Mouse (Mus musculus) lung, postnatal 25 days (tissue): ENCODE measurements around the gene Gpd1.
"Not testable (repeated sequence)": the region's sequence is repeated elsewhere in the genome, so short reads cannot be mapped to it uniquely, and the experiment has no call there.

Experiments used
- DNase-seq: peaks from one replicate; pipeline ENCODE4 v3.0.0; 2022; ENCODE audit warnings: low spot score

Gpd1 gene

DNA sequence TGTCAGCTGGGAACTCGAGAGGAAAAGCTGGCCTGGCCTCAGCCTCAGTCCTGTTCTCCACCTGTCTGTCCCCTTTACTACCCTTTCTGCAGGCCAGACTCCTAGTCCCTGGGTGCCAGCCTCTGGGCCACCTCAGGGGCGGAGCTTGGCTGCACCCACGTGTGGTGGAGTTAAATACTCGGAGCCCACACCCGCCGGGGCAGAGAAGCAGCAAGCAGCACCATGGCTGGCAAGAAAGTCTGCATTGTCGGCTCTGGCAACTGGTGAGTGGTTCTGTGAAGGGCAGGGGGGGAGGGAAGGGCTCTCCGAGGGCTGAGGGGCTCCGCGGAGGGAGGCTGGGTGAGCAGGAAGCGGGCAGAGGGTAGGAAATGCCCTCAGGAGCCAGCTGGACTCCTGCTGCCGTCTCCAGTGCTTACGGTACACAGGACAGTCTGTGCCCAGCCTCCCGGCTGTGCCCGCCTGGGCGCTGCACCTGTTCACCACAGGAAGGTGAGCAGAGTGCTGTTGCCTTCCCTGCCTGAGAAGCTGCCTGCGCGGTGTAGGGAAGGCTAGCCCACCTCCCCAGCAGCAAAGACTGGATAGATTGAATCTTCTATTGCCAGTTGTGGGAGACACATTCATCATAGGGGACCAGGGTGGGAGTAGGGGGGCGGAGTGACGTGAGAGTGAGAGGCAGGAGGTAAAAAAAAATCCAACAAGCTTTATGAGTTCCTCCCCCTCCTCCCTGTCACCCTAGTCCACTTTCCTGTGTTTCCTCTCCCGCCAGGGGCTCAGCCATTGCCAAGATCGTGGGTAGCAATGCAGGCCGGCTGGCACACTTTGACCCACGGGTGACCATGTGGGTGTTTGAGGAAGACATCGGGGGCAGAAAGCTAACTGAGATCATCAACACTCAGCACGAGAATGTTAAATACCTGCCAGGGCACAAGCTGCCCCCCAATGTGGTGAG, at the start of gene Gpd1:
Gene Gpd1, plus strand, starts transcription at position 130 of the 949 bp plus-strand sequence.
- peak; percentile 57 for DNase-seq

DNA sequence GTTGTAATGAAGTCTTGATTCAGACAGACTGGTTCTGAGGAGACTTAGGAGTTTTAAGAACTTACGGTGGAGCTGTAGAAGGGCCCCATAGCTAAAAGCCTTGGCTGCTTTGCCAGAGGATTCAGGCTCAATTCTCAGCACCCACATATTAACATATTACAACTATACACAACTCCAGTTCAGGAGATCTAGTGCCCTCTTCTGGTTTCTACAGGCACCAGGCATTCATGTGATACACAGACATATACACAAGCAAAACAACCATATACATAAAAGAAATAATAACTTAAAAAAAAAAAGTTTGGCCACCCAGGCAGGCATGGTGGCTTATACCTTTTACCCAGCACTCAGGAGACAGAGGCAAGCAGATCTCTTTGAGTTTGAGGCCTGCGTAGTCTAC, 49.8 kb upstream of the Gpd1 start:
- no peak for DNase-seq

DNA sequence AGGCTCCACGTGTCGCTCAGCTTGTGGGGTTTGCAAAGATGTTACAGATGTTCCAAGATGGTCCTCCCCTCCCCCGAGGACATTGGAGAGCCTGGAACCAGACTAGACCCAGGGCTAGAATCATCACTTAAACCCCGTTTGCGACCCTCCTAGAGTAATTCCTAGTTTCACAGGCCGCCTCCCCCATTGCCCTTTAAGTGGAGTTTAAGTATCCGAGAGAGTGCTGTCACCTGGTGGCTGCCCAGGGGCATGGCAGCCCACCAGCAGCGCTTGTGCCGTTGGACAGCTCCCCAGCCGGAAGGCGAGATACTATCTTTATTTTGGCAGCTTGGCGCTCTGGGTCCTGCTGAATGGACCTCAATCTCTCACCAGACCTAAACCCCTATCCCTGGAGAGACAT, 48.4 kb upstream of the Gpd1 start:
- DNase-seq: peak; percentile 79

DNA sequence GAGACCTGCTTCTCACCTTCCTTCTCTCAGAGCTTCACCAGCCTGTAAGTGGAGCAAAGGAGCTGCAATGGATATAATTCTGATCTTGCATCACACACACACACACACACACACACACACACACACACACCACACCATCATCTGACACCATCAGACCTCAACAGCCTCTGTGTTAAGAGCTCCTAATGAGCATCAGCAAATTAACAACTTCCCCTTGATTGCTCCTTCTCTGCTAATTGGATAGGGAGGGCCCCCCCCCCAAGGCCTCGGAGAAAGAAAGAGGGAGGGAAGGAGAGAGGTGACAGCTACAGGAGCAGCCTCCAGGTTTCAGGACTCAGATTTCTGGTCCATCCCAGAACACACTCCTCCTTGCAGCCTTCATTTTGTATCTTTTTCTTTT, 47.9 kb upstream of the Gpd1 start:
- no peak for DNase-seq

DNA sequence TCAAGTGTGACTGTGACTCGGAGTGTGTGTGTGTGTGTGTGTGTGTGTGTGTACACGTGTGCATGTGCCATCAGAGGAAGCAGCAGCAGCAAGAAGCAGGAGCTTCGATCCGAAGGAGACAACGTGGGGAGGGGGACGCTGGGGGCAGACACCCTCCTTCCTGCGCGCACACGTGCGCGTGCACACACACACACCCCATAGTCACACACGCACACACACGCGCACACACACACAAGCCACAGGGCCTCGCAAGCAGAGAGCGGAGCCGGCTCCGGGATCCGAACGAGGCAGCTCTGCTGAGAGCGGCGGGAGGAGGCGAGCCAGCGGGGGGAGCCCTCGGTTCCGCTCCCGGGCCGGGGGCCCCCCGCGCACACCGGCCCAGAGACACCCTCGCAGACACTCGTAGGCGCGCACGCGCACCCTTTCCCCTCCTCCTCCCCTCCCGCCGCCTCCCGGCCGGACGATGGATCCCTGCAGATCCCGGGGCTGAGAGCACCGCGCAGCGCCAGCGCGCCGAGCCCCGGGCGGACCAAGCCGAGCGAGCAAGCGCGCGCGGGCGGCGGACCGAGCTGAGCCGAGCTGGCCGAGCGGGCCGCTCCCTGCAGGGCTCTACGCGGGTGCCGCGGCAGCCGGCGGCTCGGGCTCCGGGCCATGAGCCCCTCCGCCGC, 47.0 kb upstream of the Gpd1 start, which contains the start of gene Asic1:
Gene Asic1, plus strand, starts transcription at position 215 of the 668 bp plus-strand sequence.
- peak; percentile 41 for DNase-seq

DNA sequence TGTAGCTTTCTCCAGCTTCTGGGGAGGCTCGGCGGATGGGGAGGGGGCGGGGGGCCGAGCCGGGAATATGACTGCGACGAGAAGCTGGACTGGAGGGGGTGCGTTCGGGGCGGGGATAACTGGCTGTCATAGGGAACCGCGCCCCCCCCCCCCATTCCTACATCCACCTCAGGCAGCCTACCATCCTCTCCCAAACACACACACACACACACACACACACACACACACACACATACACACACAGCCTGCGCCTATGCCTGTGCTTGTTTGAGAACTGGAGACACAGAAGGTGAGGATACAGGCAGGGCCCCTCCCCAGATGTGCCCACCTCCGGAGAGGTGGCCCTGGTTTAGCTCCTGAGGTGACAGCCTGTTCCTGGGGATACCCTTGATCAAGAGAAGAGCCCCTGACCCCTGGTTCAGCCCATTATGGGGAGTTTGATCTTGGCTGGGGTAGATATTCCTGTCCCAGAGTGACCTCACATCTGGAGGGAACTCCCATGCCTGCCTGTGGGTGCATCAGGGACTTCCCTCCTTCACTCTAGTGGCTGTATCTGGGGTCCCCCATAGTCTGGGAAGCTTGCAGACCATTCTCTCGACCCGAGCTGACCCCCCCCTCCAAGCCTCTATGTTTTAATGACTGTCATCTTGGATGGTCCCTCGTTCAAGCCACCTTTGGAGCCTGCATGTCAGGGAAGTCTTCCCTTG, 46.2 kb upstream of the Gpd1 start:
- no peak for DNase-seq

DNA sequence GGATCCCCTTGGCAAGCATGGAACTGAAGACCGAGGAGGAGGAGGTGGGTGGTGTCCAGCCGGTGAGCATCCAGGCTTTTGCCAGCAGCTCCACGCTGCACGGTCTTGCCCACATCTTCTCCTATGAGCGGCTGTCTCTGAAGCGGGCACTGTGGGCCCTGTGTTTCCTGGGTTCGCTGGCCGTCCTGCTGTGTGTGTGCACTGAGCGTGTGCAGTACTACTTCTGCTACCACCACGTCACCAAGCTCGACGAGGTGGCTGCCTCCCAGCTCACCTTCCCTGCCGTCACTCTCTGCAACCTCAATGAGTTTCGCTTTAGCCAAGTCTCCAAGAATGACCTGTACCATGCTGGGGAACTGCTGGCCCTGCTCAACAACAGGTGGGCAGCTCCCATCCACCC, 45.5 kb upstream of the Gpd1 start:
- no peak for DNase-seq

DNA sequence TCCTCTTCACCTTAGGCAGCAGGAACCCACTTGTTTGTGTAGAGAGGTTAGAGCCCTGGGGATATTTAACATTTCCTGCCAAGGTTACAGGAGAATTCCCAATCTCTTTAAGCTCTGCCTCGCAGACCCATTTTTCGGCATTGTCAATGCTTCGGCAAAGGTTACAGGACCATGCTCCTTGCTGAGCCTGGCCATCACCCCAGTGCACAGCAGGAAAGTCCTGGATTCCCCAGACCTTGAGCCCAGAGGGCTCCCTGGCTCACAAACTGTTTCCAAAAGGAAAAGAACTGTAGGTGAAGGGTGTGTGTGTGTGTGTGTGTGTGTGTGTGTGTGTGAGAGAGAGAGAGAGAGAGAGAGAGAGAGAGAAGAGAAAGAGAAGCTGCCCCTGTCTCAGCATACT, 42.4 kb upstream of the Gpd1 start:
- DNase-seq: no peak

DNA sequence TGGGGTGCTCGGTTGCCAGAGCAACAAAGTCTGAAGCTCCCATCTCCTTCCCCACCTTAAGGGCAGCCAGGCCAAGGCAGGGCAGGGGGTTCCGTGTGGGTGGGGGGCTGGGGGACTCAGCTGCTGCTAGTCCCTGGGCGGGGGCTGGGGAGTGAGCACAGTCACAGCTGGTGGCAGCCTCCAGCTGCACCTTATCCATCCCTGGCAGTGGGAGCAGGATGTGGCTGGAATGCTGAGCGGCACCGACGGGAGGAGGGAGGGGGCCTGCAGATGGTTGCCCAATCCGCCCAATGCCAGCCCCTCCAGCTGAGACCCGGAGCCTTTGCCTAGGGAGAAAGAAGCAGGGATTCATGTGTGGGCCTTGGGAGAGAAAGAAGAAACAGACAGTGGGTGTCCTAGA, 40.2 kb upstream of the Gpd1 start:
- no peak for DNase-seq

DNA sequence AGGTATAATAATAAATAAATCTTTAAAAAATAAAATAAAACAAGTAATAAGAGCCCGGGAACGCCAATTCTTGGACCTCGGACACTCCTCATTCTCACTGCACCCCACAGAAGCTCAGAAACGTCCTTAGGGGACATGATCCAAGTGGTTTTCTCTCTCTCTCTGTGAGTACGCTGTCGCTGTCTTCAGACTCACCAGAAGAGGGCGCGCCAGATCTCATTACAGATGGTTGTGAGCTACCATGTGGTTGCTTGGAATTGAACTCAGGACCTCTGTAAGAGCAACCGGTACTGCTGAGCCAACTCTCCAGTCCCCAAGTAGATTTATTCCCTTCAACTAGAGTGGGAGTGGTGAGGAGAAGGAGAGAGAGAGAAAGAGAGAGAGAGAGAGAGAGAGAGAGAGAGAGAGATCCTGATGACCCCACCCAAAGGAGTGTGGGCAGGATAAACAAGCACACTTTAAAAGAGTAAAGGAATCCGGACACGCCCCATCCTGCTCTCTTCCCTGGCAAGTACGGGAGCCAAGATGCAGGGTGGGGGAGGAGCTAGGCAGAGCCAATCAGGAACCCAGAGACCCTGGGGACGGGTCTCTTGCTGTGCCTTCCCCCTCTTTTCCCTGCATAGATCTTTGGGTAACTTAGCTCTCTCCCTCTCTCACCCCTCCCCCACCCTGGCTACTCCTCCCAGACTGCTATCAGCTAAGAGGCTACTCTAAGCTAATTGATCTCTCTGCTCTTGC, 39.1 kb upstream of the Gpd1 start:
- DNase-seq: no peak

DNA sequence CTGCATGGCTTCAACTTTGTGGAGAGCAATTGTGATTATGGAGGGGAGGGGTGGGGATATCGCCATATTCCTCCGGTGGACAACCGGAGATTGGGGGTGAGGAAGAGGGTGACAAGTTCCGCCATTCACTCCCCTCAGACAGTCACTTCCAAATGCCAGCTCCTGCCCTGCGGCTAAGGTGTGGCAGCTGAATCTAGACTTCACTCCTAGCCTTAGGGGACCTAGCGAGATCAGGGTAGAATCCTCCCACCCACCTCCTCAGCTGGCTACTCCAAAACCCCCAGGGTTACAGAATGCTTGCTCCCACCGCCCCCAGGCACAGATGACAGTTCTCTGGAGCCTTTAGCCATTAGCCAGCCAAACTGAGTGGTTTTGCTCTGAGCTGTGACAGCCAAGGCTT, 38.3 kb upstream of the Gpd1 start:
- no peak for DNase-seq

DNA sequence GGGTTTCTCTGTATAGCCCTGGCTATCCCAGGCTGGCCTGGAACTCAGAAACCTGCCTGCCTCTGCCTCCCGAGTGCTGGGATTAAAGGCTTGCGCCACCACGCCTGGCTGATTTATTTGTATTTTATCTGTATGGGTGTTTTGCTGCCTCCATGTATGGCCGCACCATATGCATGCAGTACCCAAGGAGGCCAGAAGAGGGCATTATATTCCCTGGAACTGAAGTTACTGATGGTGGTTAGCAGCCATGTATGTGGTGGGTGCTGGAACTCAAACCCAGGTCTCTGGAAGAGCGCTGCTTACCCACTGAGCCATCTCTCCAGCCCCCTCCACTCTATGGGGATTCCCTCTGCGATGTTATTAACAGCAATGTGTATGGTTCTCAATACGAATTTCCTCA, 34.4 kb upstream of the Gpd1 start:
- no peak for DNase-seq

DNA sequence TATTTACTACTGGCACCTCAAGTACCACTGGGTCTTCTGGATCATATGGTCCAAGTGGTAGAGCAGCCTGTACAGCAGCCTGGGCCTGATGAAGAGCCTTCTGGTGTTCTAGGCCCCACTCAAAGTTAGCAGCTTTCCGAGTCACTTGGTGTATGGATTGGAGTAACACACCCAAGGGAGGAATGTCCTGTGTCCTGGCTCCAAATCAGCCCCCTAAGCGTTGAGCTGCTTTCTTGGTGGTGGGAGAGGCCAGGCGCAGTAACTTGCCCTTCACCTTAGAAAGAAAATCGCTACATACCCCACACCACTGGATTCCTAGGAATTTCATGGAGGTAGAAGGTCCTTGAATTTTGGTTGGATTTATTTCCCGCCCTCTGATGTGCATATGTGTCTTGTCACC, 33.2 kb upstream of the Gpd1 start:
- DNase-seq: no peak

DNA sequence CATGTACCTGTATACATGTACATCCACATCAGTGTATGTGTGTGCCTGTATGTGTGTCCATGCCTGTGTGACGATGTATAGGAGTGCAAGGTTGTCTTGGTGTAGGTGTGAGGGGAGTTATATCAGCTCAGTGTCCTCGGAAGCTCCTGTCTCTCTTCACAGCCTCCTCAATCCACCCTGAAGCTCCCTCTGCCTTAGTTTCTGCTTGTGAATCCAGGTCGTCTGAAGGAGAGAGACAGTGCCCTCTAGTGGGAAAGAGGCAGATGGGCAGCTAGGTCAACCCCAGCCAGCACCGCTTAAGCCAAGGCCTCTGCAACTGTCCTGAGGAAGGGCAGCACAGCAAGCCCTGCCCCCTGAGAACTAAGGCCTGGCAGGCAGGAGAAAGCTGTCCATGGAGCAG, 28.6 kb upstream of the Gpd1 start:
- peak; percentile 59 for DNase-seq

DNA sequence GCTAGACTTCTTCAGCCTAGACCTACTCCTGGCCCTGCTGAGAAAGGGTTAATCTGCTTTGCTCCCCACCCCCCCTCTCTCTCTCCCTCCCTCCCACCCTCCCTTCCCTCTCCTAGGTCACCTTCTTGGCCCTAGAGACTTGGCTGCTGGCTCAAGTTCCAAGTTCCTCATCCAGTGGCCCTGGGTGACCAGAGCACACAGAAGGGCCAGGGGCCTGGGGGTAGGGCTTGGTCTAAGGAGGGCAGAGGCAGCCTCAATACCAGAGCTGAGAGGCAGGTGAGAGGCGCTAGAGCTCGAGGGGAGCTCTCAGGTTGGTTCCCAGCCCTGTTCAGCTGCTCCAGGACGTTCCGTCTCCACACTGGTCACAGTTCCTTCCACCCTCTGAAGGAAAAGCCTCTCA, 26.4 kb upstream of the Gpd1 start:
- DNase-seq: no peak

DNA sequence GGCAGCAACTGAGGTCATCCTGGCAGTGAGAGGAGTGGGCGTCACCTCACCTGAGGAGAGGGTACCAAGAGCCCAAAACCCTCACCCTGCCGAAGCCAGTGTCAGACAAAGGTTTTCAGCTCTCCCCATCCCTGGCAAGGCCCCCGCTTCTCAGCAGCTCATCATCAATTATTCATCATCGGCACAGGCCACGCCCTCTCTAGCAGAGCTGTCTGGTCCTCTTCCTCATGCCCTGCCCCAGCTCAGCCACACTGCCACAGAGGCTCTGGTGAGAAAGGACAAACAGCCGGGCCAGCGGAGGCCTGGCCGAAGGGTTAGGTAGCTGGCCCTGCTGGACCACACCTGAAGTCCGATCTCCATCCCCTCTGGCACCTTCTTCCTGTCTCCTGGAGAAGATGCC, 25.3 kb upstream of the Gpd1 start:
- DNase-seq: no peak

DNA sequence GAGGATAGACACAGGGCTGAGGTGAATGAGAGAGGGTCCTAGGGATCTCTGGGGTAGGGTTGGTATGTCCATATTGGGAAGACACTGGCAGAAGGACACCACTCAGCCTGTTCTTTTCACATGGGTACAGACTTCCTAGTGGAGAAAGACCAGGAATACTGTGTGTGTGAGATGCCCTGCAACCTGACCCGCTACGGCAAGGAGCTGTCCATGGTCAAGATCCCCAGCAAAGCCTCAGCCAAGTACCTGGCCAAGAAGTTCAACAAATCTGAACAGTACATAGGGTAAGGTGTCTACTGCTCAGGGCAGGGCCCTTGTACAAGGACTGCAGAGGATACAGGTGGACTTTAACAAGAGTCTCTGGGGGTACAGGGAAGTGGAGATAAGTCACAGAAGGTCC, 20.0 kb upstream of the Gpd1 start:
- DNase-seq: no peak

DNA sequence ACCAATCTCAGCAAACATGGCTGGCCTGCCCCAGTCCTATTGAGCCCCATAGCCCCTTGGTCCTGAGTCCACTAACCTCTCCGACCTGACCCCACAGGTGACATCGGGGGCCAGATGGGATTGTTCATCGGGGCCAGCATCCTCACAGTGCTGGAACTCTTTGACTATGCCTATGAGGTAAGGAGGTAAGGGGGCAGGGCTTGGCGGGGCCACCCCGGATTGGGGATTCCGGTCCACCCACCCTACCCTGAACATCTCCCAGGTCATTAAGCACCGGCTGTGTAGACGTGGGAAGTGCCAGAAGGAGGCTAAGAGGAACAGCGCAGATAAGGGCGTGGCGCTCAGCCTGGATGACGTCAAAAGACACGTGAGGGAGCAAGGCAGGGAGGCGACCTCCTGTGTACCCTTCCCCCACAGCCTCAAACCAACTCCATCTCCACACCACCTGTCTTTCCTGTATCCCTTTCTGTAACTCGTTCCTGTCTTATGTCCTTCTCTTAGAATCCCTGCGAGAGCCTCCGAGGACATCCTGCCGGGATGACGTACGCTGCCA, 18.7 kb upstream of the Gpd1 start:
- DNase-seq: no peak

DNA sequence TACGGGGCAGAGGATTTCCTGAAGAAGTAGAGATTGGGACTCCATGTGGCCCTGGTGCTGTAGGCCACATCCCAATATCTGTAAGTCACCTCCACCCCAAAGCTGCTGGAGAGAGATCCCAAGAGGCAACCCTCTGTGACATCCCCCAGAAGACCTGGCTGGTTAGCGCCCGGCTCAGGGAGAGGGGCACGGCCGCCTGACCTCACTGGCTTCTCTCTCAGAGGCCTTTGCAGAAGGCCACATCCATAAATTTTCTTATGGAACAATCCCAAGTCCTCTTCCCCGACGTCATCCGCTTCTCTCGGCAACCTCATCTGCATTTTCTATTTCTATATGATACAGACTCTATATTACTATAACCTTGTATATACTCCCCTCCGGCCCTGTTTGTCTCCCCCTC, 17.6 kb upstream of the Gpd1 start:
- no peak for DNase-seq

DNA sequence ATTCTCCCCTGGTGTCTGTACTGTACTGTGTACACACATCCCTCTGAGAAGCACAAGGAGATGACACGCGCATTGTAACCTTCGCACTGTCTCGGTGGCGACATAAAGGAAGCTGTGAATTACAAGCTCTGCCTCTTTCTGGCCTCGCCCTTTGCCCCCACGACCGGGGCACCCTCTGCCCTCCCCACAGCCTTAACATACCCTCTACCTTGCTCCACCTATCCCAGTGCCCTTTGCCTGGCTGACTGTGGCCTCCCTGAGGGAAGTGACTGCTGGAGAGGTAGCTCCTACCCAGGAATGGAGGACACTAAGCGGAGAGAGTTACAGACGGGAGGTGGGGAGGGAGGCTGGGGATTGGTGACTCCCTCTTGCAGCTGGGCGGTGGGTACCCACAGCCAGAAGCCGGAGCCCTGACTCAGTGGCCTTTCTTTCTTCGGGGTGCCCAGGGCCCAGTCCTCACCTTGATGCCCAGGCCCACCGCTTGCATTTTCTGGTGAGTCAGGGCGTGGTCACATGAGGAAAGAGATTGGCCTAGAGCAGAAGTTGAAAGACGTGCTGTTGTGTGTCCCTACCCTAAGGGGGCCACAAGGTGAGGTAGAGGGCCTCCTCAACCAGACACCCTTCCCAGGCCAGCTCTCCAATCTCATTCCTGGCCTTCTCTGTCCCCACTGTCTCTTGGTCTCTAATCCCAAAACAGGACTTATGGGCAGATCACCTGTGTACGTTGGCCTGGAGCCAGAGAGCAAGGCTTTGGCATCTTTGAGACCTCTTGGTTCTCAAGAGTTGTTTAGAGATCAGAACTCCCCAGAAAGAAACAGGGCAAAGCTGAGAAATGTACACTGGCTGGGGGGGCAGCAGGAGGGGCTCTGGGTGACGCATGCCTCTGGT, 16.9 kb upstream of the Gpd1 start:
- DNase-seq: no peak

DNA sequence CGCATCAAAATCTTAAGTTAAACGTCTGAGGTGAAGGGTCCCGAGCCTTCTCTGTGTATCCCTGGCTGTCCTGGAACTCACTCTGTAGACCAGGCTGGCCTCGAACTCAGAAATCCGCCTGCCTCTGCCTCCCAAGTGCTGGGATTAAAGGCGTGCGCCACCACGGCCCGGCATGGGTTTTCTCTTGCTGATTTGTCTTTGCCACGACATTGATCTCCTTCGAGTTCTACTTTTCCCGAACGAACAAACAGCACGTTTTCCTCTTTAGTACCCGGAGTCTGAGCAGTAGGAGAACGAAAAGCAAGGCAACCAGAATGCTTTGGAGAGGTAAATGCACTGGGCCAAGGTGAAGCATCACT, 15.7 kb upstream of the Gpd1 start:
- DNase-seq: not testable (repeated sequence)
